Mouse (Mus musculus): ENCODE data around the gene Igf2bp1.

GRCm38 (mm10) chr11:96050854-96051253, 45.1 kb upstream of the Igf2bp1 start:
- TF ChIP-seq CTCF (IDR thresholded peaks at IDR 0.05; ENCODE audit: low read depth, low read length) (no peak), GATA1 (IDR thresholded peaks at IDR 0.05; ENCODE audit: borderline replicate concordance, low read length) (no peak), TAL1 (conservative IDR thresholded peaks at IDR 0.05; ENCODE audit: low read depth, low read length) (no peak), POLR2AphosphoS5 (IDR thresholded peaks at IDR 0.05; ENCODE audit: insufficient replicate concordance, low read depth, low read length) (no peak)
